Mouse (Mus musculus) granulocyte monocyte progenitor cell, adult 5-6 weeks (primary cell): Measurements from ENCODE around the gene Glis1. TPM values are rescaled to one million over a fixed set of nuclear protein-coding genes. Genes with fewer than 3 reads are reported as not detected.

ENCODE experiments used
- ATAC-seq: replicated peaks from 2 replicates; pipeline ENCODE4 v1.8.0; 2016; ENCODE audit warnings: mild to moderate bottlenecking, moderate TSS enrichment, inconsistent platforms; ENCODE audit not compliant: poor library complexity, severe bottlenecking
- total RNA-seq, 2 experiments: library from RNA; stranded (forward) in 1 of 2; stranded (reverse) in 1 of 2; fragments of 200-712, 200-1000 nt in 1 of 2; fragments of >200 nt in 1 of 2; fragmentation: Nextera tagmentation in 1 of 2; gene quantifications; 2 replicates each; pipeline ENCODE4 v1.2.3; 2014 to 2017

Glis1 gene
- total RNA-seq, 2 experiments from 2014 or later = not detected

DNA sequence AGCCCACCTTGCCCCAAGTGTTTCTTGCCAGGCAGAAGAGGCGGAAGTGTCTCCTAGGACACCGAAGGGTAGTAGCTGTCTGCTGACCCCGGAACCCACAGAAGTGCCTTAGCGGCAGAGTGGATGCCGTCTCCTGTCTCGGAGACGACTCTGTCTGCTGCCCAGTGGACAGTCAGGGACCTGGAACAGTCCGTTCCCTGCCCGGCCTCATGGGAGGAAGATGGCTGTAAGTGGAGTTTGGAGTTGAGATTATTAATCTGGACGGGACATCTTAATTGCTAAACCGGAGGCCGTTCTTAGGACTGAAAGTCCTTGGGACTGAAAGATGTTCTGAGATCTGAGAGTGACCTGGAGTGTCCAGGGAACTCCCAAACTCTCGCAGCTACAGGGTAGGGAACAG, 15.1 kb downstream of the Glis1 start:
- ATAC-seq = no peak

DNA sequence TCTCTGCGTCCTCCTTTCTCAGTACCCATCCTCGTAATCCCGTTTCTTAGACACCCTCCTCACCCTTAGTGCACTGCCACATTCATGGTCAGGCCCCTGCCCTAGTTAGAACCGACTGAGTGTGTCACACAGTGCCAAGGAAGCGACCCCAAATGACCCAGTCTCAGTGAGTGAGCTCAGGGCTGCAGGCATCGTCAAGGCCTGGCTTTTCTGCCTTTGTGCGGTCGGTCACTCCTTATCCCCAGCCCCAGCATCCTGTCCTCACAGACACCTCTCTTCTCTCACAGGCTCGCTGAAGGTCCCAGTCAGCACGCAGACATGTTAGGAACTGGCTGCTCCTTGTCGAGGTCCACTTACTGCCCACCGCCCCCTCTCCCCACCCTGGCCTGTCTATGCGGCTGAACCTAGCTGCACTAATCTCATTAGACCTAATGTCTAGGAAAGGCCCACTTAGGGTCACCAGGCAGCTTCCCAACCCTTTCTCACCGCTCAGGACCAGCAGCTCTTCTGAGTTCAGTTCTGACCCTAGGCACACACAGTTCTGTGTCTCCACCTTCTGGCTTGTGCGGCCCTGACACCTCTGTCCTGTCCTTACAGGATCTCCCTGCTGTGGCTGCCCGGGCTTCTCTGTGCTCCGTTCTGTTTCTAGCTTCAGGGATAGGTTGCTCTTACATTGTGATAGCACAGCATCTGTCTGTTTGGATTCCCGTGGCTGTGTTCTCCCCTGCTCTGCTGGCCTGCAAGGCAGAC, 18.1 kb downstream of the Glis1 start:
- ATAC-seq = no peak

DNA sequence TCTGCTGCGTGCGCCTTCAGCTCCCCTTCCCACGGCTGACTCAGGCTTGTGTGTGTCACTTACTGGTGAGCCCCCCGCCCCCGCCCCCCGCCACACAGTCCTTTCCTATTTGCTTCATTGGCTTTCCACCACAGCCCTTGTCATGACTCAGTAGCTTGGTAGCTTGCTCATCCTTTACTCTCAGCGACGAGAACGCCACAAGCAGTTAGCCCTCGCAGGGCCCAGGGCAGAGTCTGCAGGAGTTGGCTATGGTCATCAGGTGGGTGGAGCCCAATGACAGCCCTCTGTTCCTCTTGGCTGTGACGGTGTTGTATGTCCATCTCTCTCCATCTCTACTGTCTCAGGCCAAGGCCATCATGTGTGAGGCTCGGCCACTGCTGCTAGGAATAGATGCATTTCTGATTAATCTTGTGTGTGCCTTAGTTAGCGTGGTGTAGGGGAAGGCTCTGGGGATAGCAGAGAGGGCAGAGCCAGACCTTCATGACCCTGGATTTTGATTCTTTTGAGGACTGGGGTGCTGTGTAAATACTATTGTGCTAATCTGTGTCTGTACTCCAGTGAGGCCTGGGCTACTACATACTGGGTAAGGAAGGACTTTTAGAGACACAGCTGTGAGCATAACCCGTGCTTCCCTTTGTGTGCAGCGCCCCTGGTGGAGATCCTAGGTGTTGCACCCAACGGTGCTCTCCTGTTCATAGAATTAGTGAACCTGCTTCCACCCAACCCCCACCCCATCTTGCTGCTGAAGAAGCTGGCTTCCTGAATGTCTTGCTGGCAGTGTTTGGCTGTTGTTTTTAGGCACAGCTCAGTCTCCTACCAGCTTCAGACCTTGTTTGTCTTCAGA, 19.0 kb downstream of the Glis1 start:
- ATAC-seq = peak; percentile 76

DNA sequence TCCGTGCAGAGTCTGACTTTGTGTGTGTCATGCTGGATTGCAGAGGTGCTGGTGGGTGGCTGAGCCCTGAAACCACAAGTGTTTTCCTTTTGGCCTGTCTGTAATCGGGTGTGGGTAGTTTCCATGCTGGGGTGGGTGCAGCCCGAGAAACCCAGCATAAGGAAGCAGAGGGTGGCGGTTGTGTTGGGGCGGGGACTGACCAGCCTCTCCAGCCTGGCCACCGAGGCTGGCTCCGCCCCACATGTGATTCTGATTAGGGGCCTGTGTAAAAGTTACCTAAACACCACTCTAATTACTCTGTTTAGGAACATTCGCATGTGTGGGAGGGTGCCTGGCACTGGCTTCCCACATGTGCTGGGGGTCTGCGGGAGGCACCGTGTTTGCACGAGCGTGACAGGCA, 23.2 kb downstream of the Glis1 start:
- ATAC-seq = peak; percentile 78

DNA sequence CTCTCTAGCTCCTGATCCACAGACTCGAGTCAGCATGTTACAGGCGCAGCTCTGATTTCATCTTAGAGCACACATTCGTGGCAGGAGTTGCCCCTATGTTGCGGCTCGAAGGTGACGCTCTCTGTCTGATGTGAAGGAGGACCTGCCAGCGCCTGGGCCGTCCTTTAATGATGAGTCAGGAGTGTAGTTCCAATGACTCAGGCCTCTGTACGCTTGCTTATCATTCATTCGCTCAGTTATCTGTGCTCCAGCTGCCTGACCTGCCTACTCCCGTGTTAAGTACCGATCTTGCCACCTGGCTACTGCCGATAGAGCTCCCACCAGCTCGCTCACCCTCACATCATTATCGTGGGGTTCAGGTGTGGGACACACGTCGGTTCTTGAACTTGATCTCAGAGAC, 24.5 kb downstream of the Glis1 start:
- ATAC-seq = no peak

DNA sequence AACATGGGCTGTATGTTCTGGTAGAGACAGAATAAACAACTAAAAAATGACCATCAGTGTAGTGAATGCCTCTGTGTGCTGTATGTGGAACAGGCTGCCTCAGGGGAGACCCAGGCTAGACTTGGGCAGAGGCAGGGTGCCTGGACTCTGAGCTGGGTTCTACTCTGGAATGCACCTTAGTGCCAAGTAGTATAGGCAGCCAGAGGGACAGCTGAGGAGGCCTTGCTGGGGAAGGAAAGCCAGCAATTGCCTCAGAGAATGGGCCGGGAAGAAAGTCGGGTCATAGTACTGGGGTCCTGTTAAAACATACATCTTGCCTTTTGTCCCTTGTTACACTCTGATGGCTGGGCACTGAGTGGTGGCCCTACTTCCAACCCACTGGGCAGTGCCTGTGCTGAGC, 25.1 kb downstream of the Glis1 start:
- no peak for ATAC-seq

DNA sequence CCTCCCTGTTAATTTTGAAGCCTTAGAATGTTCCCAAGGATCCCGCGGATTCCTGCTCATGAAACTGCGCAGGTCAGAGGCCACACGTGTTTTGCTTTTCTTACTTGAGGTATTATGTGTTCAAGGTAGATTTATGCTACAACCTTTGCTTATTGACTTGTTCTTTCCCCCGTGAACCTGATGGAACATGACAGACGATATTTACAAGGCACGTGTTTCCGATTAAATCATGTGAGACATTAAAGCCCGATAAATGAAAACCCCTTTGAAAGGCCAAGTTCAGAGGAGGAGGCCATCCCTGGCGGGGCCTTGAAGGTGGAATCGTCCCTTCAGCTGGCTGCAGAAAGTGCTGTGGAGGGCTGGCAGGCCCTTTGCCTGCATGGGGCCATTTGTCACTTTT, 26.1 kb downstream of the Glis1 start:
- ATAC-seq = no peak

DNA sequence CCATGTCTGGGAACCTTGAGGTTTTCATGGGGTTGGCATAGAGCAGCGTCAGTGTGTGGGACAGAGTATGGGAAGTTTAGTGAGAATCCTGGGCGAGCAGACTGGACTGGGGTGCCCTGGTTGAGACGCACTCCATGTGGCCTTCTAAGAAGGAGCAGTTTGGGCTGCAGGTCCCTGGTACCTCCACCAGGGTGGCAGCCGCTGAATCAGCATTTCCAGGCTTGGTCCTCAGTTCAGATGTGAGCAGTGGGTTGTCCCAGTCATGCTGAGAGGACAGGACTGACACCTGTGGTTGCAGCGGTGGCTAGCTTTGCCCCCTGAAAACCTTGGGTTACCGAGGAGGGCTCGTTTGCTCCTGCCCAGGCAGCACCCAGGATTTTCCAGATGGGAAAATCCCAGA, 33.4 kb downstream of the Glis1 start:
- ATAC-seq = peak; percentile 35; the same call in 1 of the 2 replicates

DNA sequence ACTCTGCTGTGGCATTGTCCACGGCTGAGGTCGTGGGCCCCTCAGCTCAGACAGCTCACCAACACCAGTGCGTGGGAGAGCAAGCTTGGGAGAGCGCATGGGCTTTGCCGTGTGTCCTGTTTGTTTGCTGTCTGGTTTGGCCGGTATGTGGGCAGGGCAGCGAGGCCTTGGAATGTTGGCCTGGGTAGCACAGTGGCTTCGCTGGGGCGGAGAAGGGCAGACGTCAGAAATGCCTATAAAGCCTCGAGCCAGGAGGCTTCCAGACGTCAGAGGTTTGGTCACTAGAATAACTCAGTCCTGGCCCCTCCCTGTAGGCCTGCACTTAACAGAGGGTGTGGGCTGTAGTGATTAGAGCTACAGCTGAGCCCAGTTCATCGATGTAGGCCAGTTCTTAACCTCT, 33.9 kb downstream of the Glis1 start:
- ATAC-seq = no peak

DNA sequence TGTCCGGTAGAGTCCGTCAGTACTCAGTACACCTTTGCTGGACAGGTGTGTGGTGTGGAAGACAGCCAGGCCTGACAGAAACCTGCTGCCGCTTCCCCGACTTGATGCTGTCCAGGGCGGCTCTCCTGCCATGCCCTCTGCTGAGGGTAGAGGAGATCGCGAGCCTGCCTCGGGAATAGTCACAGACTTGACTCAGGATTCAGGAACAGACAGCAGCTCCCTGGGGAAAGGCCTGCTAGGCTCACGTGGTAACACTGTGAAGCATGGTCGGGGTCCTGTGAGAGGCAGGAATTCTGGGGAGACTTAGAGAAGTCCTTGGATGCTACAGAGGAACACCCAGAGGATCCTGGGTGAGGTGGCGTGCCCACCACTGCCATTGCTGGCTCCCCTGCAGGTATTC, 34.4 kb downstream of the Glis1 start:
- no peak for ATAC-seq

DNA sequence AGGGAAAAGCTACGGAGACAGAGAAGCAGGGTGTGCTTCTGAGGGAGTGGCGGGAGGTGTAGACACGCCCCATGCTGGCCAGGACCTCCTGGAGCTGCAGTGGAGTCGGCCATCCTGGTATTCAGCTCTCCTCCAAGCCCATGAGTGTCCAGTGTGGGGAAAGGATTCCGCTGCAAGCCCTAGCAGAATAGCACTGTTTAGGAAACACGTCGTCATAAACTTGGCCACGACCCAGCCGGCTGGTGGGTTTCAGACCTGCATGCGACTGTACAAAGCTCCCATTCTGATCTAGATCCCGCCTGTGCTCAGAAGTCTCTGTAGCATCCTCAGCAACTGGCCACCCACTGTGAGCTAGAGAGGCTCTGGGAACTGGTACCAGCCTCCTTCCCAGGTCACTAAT, 41.9 kb downstream of the Glis1 start:
- ATAC-seq = no peak

DNA sequence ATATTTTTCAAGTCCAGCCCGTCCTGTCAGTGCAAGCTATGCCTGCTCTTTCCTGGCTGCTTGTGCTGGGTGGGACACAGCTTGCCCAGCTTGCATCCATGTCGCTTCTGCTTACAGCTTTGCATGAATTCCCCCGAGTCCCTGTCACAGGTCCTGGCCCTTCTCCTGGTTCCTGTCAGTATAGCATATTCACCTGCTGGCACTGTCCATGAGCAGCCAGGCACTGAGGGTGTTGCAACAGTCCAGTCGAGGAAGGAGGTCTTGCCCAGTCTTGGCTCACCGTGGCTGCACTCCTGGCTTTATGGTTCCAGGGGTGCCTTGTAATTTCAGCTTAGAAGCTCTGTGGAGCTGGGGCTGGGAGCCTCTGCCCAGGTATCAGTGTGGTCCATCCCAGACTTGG, 44.6 kb downstream of the Glis1 start:
- no peak for ATAC-seq

DNA sequence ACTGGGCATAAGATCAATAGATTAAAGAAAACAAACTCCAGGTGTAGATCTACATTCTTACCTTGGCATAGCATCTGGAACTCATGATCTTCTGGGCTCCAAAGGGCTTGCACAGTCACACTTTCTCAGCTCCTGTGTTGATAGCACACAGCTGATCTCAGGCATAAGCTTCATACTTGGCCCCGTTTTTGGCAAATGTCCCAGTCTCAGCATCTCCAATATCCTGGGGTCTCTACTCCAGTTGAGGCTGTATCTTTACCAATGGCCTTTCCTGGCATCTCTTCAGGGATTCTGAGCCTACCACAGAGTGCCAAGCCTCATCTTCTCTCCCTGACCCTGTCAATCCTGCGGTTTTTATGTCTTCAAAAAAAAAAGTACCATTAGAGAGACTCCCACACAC, 48.1 kb downstream of the Glis1 start:
- no peak for ATAC-seq

DNA sequence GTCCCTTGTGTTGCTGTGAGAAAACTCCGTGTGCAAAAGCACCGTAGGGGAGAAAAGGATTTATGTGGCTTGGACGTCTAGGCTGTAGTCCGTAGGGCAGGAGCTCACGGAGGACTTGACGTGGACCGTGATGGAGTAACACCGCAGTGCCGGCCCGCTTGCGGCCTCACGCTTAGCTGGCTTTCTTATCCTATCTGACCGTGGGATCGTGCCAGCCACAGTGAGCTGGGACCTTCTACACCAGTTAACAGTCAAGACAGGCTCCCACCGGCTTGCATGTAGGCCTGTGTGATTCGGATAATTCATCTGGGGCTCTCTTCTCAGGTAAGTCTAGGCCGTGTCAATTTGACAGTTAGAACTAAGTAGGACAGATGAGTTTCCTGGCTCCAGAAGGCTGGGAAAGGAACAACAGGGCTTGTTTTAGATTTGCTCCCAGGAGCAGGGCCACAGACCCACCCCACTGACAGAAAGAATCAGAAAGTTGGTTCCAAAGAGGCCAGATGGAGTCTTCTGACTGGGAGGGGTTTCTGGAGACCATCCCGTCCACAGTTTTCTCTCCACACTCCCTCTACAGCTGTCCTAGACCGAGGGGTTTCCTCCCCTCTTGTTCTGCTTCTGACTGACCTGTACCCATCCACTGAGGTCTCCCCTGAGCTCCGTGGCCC, 49.3 kb downstream of the Glis1 start:
- ATAC-seq = no peak

DNA sequence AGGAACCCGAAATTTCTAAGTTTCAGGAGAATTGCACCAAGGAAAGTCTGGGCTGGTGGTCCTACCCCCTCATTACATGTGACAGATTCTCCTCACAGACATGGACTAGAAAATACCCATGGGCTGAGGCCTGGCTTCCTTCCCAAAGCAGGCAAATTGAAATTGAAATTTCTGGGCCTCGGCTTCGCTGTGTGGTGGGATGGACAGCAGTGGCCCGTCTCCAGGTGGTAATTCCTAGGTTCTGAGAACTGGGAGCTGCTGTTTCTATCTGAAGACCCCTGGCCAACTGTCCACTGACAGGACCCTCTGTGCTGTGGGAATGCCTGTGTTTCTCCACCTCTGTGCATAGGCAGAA, 49.8 kb downstream of the Glis1 start:
- no peak for ATAC-seq

DNA sequence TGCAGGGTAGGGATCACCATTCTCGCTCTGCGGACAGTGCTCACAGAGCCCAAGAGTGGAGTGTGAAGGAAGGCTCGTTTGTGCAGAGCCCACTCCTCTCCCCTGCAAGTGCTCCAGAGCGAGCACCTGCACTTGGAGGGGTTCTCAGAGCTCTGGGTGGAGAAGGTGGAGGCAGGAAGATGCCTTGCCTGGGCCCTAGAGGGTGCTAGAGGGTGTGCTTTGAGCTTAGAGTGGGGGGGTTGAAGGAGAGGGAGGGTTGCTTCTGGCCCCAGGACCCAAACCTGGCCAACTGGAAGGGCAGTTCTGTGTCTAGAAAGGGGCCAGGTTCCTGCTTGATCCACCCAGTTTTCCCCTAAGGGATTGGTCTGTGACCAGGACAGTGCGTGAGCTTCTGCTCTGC, 51.5 kb downstream of the Glis1 start:
- ATAC-seq = no peak; the same call in 1 of the 2 replicates

DNA sequence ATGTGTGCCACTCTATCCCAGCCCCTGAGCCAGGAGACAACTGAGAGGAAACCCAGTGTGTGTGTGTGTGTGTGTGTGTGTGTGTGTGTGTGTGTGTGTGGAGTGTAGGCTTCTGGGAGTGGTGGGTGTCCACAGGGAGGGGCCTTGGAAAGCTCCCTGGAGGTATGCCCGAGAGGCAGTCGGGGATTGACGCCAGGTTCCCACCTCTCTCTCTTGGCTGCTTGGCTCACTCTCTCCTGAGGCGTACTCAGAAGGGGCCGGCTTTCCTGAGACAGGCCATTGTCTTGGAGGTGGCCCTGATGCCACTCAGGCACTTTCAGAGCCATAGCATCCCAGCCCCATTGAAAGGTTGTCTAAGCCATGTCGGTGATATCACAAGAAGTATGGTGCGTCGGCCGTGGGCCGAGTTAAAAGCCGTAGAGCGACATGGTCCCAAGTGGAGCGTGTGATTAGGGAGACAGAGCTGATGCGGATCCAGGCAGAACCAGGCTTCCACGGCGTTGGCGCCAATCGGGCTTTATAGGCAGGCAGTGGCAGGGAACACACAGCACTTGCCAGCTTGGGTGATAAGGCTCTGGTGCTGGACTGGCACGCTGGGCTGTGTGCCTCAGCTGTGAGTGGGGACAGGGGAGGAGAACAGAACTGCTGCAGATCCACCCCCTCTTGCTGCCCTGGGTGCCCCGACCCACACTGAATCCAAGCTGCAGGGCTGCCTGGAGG, 54.9 kb downstream of the Glis1 start:
- no peak for ATAC-seq

DNA sequence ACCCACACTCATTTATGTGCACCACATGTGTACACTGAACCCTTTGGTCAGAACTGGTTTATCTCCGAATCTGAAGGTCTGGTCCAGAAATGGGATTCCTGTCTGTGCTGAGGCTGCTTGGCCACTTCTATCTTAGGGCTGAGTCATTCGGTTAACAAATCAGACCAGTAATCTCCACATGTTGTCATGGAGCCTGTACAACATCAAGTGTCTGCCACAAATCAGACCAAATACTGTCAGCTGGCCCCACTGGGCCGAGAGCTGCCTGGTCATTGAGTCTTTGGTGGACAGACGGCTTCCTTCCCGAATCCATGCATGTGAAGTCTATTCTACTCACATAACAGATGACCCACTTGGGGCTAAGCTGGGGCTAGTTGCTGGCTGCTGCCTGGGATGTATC, 58.6 kb downstream of the Glis1 start:
- no peak for ATAC-seq

DNA sequence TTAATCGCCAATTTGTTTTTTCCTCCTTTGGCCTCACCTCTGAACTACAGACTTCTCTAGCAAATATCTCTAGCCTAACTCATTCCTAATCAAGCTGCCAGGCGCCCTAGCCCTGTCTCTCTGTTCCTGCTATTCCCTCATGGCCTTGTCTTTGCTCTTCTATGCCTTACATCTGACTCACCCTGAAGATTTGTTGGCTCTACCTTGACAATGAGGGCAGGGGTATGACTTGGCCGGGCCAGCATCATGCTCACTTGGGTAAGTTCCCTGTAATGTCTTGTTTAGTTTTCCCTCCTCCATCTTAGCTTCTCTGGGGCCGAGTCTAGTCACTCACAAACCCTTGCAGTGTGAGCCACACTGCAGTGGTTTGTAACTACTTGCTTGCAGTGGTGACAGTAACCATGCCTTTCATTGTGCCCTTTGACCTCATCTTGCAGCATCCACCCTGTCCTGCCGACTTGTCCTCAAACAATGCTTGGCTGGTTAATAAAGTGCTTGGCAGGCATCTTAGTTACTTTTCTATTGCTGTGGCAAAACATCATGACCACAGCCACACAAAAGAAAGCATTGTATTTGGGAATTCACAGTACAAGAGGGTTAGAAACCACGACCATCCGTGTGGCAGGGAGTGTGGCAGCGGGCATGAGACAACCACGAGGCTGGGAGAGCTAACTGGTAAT, 61.5 kb downstream of the Glis1 start:
- no peak for ATAC-seq

DNA sequence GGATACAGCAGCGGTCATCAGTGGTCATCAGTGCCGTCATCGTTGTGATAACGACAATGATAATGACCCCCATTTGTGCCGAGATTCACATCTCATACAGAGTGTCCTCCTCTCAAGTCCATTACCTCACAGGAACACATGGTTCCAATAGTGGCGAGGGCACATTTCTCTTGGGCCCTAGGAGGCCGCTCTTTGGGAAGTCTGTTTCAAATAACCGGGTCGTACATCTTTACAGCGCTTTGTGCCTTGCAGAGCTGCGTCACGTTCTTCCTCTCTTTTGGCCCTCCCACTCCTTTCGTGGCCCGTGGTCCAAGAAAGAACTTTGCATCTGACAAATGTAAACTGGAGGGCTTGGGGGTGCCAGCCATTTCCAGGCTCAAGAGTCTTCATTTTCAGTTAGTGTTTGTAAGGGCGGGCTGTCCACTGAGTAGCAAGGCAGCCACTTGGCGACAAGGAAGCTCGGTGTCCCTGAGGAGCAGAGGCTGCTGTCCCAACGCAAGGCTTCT, 63.1 kb downstream of the Glis1 start:
- no peak for ATAC-seq
